Mouse (Mus musculus) hindbrain, embryonic 16.5 days (tissue): ENCODE data around the gene Vti1a. TPM values are rescaled to one million over a fixed set of nuclear protein-coding genes. Genes with fewer than 3 reads are reported as not detected.

Experiments used
- ATAC-seq: fragments of 200-750 bp; cut with Nextera tagmentation; 2 replicates; pipeline ENCODE4 v1.8.0; 2017; ENCODE audit warnings: moderate TSS enrichment, moderate library complexity
- H3K27ac ChIP-seq: fragments of 300-500 bp; sonication (generic); 2 replicates; pipeline ENCODE4 v1.5.1; 2014; ENCODE audit warnings: low read depth, mild to moderate bottlenecking, control low read depth, low read length, moderate library complexity
- H3K27me3 ChIP-seq: fragments of 300-500 bp; sonication (generic); replicated peaks from 2 replicates; pipeline ENCODE4 v1.6.1; 2014; ENCODE audit warnings: low read length; ENCODE audit not compliant: control insufficient read depth, insufficient read depth
- H3K36me3 ChIP-seq: fragments of 300-500 bp; sonication (generic); 2 replicates; pipeline ENCODE4 v1.6.1; 2014; ENCODE audit warnings: mild to moderate bottlenecking, low read length, moderate library complexity, mixed read lengths; ENCODE audit not compliant: control insufficient read depth, insufficient read depth
- H3K4me1 ChIP-seq: fragments of 300-500 bp; sonication (generic); 2 replicates; pipeline ENCODE4 v1.6.1; 2014; ENCODE audit warnings: low read depth, low read length; ENCODE audit not compliant: control insufficient read depth, insufficient read depth
- H3K4me2 ChIP-seq: fragments of 300-500 bp; sonication (generic); 2 replicates; pipeline ENCODE4 v1.6.1; 2014; ENCODE audit warnings: mild to moderate bottlenecking, low read length, control low read depth, moderate library complexity
- H3K4me3 ChIP-seq: fragments of 300-500 bp; sonication (generic); 2 replicates; pipeline ENCODE4 v1.5.1; 2014; ENCODE audit warnings: mild to moderate bottlenecking, low read length, control low read depth, moderate library complexity
- H3K9ac ChIP-seq: fragments of 300-500 bp; sonication (generic); 2 replicates; pipeline ENCODE4 v1.6.1; 2014; ENCODE audit warnings: low read depth, mild to moderate bottlenecking, control low read depth, low read length, moderate library complexity
- H3K9me3 ChIP-seq: fragments of 300-500 bp; sonication (generic); 2 replicates; pipeline ENCODE4 v1.6.1; 2014; ENCODE audit warnings: mild to moderate bottlenecking, low read length, moderate library complexity; ENCODE audit not compliant: control insufficient read depth
- WGBS: fragments of 180-500 bp; shearing (Covaris S2); extraction: QIAGEN DNeasy Blood & Tissue Kit; methylation state at CpG from one replicate; pipeline ENCODE4 v1.1.7; 2014; 5-methylcytosine and 5-hydroxymethylcytosine counted together
- polyA plus RNA-seq: library from polyadenylated mRNA; unstranded; fragments of >200 nt; fragmentation: Nextera tagmentation; extraction: Ambion mirVana; gene quantifications from 2 replicates; pipeline ENCODE4 v1.2.1, GENCODE M21; 2015

The Vti1a gene
- polyA plus RNA-seq, 1 experiment from 2014 or later, result 37.1 TPM

DNA sequence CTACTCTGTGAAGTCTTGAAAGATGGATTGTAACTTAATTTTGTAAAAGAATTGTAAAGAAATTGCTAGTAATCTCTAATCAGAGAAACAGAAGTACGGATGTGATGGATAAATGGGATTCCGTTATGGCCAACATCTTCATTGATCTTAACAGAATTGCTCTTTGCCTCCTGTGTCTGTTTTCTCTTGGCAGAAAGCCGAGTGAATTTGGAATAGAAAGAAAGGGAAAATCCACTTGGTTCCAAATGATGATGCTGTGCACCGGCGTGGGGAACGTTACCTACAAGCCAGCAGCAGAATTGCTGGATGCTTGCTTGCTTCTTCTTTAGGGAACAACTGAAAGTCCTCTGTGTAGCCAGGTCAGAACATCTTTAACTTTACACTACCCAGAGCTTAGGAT lies 24.4 kb downstream of the Vti1a start:
- Histone ChIP-seq H3K4me2 (no peak overlapping the region), H3K36me3 (no peaks in the 10 kb centered on the region), H3K27me3 (no peaks in the 10 kb centered on the region), H3K9ac (no peak overlapping the region), H3K4me1 (no peaks in the 10 kb centered on the region), H3K9me3 (no peaks in the 10 kb centered on the region), H3K4me3 (no peak overlapping the region), H3K27ac (no peak overlapping the region)
- 75% methylated on average over 6 of the region's 6 CpGs for WGBS
- ATAC-seq, result no peak

DNA sequence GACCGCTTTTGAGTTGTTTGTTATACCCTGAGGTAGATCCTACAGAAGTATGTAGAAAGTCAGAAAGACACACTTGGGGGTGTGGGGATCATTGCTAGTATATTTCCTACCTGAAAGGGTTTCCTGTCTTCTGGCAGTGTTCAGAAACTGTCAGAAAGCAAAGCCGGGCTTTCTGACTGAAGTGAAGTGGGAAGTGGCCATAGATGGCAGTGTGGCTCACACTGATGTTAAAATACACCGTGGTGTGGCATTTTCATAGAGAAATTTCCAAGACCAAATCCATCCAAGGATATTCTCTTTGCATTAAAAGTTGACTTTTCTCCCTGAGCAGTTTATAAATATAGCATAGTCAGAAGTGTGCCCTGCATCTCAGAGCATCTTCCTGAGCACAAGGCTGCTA lies 25.3 kb downstream of the Vti1a start:
- Histone ChIP-seq H3K36me3 (no peaks in the 10 kb centered on the region), H3K4me3 (no peak overlapping the region), H3K4me2 (no peak overlapping the region), H3K9ac (no peak overlapping the region), H3K27me3 (no peaks in the 10 kb centered on the region), H3K4me1 (no peaks in the 10 kb centered on the region), H3K27ac (no peak overlapping the region), H3K9me3 (no peaks in the 10 kb centered on the region)
- ATAC-seq, result no peak
- WGBS, result 73% methylated on average over 3 of the region's 3 CpGs

DNA sequence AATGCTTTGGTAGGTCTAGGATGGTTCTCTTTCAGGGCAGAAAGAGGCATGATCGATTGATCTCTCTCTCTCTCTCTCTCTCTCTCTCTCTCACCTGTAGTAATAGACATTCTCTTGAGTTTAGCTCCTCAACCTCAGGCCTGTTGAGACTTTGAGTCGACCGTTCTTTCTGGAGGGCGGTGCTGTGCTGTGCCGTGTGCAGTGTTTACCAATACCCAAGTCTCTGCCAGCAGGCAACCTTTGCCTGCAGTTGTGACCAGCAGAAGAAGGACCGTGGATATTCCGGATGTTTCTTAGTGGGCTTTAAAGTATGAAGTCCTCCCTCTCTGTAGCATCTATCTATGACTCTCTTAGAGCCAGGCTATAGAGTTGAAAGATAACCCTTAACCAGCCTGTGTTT lies 26.3 kb downstream of the Vti1a start:
- Histone ChIP-seq H3K27me3 (no peaks in the 10 kb centered on the region), H3K27ac (no peak overlapping the region), H3K4me1 (no peaks in the 10 kb centered on the region), H3K9me3 (no peaks in the 10 kb centered on the region), H3K9ac (no peak overlapping the region), H3K36me3 (no peaks in the 10 kb centered on the region), H3K4me2 (no peak overlapping the region), H3K4me3 (no peak overlapping the region)
- ATAC-seq, result no peak
- 97% methylated on average over 7 of the region's 7 CpGs for WGBS

DNA sequence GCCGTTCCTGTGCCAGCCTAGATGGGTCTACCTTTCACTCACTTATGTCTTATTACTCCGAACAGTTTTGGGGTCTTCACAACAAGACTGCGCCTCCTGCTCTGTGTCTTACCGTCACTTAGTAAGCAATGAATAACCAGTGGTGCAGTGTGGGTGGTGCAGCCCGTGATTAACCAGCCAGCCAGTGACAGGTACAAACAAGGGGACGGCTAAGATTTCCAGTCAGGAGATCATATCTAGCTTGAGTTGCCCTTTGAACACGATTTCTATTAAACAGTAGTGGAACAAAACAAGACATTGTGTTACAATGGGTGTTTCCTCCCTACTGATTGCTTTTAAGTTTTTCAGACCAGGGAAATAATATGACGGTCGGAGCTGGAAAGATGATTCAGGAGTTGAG lies 27.2 kb downstream of the Vti1a start:
- H3K4me1 ChIP-seq, result no peaks in the 10 kb centered on the region
- no peak overlapping the region for H3K4me2 ChIP-seq
- H3K36me3 ChIP-seq, result no peaks in the 10 kb centered on the region
- ATAC-seq, result no peak
- no peaks in the 10 kb centered on the region for H3K27me3 ChIP-seq
- H3K9me3 ChIP-seq, result no peaks in the 10 kb centered on the region
- H3K9ac ChIP-seq, result no peak overlapping the region
- no peak overlapping the region for H3K27ac ChIP-seq
- no peak overlapping the region for H3K4me3 ChIP-seq
- WGBS, result 87% methylated on average over 9 of the region's 9 CpGs

DNA sequence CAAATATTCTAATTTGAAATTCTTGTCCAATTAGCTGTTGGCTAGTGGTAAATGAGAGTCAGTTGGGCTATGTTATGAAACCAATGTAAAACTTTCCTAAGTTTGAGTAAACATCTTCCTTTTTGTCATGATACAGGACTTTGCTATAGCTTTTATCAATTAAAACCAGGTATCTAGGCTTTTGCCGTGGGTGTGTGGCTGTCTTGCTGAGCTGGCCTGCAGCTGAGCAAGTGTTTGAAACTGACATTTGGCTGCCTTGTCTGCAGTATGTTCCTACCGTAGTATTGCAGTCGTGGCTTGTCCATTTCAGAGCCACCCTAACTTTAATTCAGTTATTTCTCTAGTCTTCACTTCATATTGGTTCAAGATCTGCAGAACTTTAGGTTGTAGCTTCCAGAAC lies 32.1 kb downstream of the Vti1a start:
- ATAC-seq, result no peak
- H3K36me3 ChIP-seq, result no peaks in the 10 kb centered on the region
- H3K27ac ChIP-seq, result no peak overlapping the region
- no peaks in the 10 kb centered on the region for H3K9me3 ChIP-seq
- no peaks in the 10 kb centered on the region for H3K27me3 ChIP-seq
- no peaks in the 10 kb centered on the region for H3K4me1 ChIP-seq
- H3K4me3 ChIP-seq, result no peak overlapping the region
- 90% methylated on average over 3 of the region's 3 CpGs for WGBS
- H3K4me2 ChIP-seq, result no peak overlapping the region
- H3K9ac ChIP-seq, result no peak overlapping the region

DNA sequence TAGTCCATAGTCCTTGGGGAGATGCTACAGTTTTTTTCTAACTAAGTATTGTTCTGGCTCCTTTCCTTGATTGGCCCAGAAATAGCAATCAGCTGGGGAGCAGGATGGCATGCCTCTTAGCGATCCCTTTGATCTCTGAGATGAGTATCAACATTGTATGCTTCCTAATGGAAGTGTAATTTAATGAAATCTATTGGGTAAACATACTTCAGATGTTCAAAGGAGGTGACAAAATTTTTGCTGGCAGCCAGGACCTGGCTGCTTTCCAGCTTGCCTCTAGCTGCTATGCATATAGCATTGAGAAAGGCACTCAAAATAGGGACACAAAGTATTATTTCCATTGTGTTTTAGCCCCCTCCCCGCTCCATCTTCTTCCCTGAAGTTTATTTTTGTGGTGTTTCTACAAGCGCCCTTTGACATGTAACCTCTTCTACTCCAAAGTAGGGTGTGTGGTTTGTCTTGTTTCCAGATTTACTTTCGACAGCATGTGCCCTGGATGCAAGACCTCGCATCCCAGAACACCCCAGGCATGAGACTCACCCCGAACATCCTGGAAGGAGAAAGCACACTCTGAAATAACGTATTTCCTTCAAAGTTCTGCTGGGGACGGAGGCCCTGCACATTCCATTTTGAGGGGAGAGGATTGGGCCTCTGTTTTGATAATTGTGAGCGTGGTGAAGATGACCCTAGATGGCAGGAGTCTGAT lies 34.7 kb downstream of the Vti1a start:
- no peaks in the 10 kb centered on the region for H3K27me3 ChIP-seq
- no peak overlapping the region for H3K9ac ChIP-seq
- H3K4me2 ChIP-seq, result no peak overlapping the region
- WGBS, result 79% methylated on average over 9 of the region's 9 CpGs
- H3K36me3 ChIP-seq, result no peaks in the 10 kb centered on the region
- no peak overlapping the region for H3K27ac ChIP-seq
- no peak overlapping the region for H3K4me3 ChIP-seq
- H3K4me1 ChIP-seq, result no peaks in the 10 kb centered on the region
- H3K9me3 ChIP-seq, result no peaks in the 10 kb centered on the region
- no peak for ATAC-seq

DNA sequence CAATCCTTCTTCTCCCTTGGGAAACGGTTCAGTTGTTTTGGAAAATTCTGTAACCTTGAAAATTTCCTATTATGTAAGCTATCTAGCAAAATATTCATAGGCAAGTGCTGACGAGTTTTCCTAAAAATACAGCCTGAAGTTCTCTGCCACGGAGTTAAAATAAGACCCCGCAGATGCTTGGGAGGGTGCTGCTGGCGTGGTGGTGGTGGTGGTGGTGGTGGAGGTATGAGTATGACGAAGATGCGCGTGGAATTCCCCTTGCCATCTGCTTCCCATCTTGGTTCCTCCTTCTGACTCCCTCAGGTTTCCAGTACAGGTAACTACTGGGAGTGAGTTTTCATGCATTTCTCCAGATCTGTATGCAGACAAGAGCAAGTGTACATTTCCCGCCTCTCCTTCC lies 46.5 kb downstream of the Vti1a start:
- H3K27me3 ChIP-seq, result no peaks in the 10 kb centered on the region
- ATAC-seq, result no peak
- H3K36me3 ChIP-seq, result no peaks in the 10 kb centered on the region
- WGBS, result 95% methylated on average over 9 of the region's 9 CpGs
- H3K27ac ChIP-seq, result no peak overlapping the region
- no peaks in the 10 kb centered on the region for H3K4me1 ChIP-seq
- no peak overlapping the region for H3K4me3 ChIP-seq
- H3K4me2 ChIP-seq, result no peak overlapping the region
- H3K9ac ChIP-seq, result no peak overlapping the region
- no peaks in the 10 kb centered on the region for H3K9me3 ChIP-seq

DNA sequence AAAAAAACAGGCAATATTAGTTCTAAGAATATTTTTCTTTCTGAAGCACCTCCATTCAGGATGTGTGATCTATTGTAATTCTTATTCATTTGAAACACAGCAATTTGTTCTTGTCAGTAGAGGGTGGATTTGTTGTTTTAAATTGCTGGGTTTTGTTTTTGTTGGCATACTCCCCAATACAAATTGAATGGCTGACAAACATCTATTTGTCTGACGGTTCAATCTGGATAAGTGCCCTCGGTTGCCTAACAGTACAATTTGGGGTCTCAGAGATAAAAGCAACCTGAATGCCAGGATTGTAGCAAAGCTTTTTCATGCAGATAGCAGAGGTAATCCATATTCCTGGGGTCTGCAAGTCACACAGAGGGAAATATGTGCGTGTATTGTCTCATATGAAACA lies 53.6 kb downstream of the Vti1a start:
- no peak overlapping the region for H3K27ac ChIP-seq

DNA sequence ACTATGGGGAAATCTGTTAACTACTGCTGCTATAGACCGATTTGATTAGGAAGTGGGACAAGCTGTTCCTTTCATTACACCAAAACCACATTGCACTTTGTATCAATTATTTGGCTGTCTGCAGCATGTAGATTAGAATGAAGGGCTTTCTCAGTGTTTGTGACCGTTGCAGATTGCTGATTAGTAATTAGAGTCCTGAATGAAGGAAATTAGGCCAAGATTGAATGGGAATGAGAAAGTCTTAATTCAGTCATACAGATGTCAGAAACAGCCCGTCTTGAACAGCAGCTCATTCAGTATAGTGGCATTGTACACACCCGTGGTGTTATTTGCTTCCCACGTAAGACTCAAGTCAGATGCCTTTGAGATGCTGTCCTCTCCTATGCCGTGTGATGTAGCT lies 60.2 kb downstream of the Vti1a start:
- no peak overlapping the region for H3K4me2 ChIP-seq
- no peak for ATAC-seq
- no peak overlapping the region for H3K27ac ChIP-seq
- H3K4me3 ChIP-seq, result no peak overlapping the region
- no peaks in the 10 kb centered on the region for H3K9me3 ChIP-seq
- no peak overlapping the region for H3K9ac ChIP-seq
- H3K27me3 ChIP-seq, result no peaks in the 10 kb centered on the region
- WGBS, result 51% methylated on average over 6 of the region's 6 CpGs
- H3K4me1 ChIP-seq, result peaks cover 5% of the 10 kb centered on the region
- no peaks in the 10 kb centered on the region for H3K36me3 ChIP-seq

More for the DNA sequence above, 53.6 kb downstream of the Vti1a start:
- H3K4me2 ChIP-seq, result no peak overlapping the region
- H3K4me1 ChIP-seq, result no peaks in the 10 kb centered on the region
- H3K27me3 ChIP-seq, result no peaks in the 10 kb centered on the region
- no peaks in the 10 kb centered on the region for H3K36me3 ChIP-seq
- 37% methylated on average over 3 of the region's 3 CpGs for WGBS
- no peak overlapping the region for H3K4me3 ChIP-seq
- ATAC-seq, result no peak
- no peaks in the 10 kb centered on the region for H3K9me3 ChIP-seq
- no peak overlapping the region for H3K9ac ChIP-seq

DNA sequence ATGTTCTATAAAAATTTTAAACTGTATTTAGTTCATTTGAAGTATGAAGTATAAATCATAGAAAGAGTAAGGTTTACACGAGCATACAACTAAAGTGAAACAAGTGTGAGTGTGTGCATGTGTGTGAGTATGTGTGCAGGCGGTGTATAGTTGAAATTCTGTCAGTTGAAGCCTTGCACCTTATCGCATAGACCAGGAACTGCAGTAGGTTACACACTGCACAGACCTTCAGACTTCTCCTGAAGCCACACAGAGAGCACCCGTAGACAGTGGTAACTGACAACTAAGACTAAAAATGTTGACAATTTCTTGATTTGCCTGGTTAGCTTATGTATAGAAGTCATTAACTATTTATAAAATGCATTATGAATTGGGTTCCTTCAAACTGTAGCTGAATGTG lies 61.4 kb downstream of the Vti1a start:
- Histone ChIP-seq H3K4me2 (no peak overlapping the region), H3K4me3 (no peak overlapping the region), H3K9ac (no peak overlapping the region), H3K36me3 (no peaks in the 10 kb centered on the region), H3K27ac (no peak overlapping the region), H3K27me3 (no peaks in the 10 kb centered on the region), H3K4me1 (peaks cover 5% of the 10 kb centered on the region), H3K9me3 (no peaks in the 10 kb centered on the region)
- 95% methylated on average over 4 of the region's 4 CpGs for WGBS
- no peak for ATAC-seq
